Mouse (Mus musculus): ENCODE results near the gene Itga11. TPM values are rescaled to one million over a fixed set of nuclear protein-coding genes. Genes with fewer than 3 reads are reported as not detected.

The Itga11 gene
- polyA plus RNA-seq, 1 experiment from 2014 or later = 0.29 TPM

GRCm38 (mm10) chr9:62722716-62723115, 45.1 kb downstream of the Itga11 start:
- 58% methylated on average over 6 of the region's 6 CpGs for WGBS
- TF ChIP-seq EP300 (optimal IDR thresholded peaks at IDR 0.05) (no peak), CTCF (IDR thresholded peaks at IDR 0.05; ENCODE audit: low read depth) (no peak)
- ATAC-seq (ENCODE audit: low FRiP score, low TSS enrichment) = no peak

GRCm38 (mm10) chr9:62724175-62724574, 46.5 kb downstream of the Itga11 start:
- 89% methylated on average over 9 of the region's 9 CpGs for WGBS
- Histone ChIP-seq H3K9me3 (ENCODE audit: control insufficient read depth, low read length) (no peaks in the 10 kb centered on the region), H3K4me3 (ENCODE audit: low read depth, low read length) (no peak overlapping the region), H3K36me3 (ENCODE audit: control insufficient read depth, insufficient read depth, low read length) (no peaks in the 10 kb centered on the region), H3K27me3 (ENCODE audit: control insufficient read depth, insufficient read depth, low read length) (no peaks in the 10 kb centered on the region), H3K9ac (ENCODE audit: low read length) (no peak overlapping the region), H3K27ac (replicated peaks) (no peak overlapping the region), H3K4me2 (replicated peaks; ENCODE audit: low read depth) (no peak overlapping the region), H3K4me1 (replicated peaks; ENCODE audit: control insufficient read depth, insufficient read depth) (no peaks in the 10 kb centered on the region)
- TF ChIP-seq CTCF (IDR thresholded peaks at IDR 0.05; ENCODE audit: low read depth) (no peak), EP300 (optimal IDR thresholded peaks at IDR 0.05) (no peak)
- ATAC-seq (ENCODE audit: low FRiP score, low TSS enrichment) = no peak
- DNase-seq (ENCODE audit: low spot score) = no peak

More at GRCm38 (mm10) chr9:62722716-62723115, 45.1 kb downstream of the Itga11 start:
- Histone ChIP-seq H3K27ac (replicated peaks) (no peak overlapping the region), H3K27me3 (ENCODE audit: control insufficient read depth, insufficient read depth, low read length) (no peaks in the 10 kb centered on the region), H3K4me1 (replicated peaks; ENCODE audit: control insufficient read depth, insufficient read depth) (no peaks in the 10 kb centered on the region), H3K9ac (ENCODE audit: low read length) (no peak overlapping the region), H3K36me3 (ENCODE audit: control insufficient read depth, insufficient read depth, low read length) (no peaks in the 10 kb centered on the region), H3K4me2 (replicated peaks; ENCODE audit: low read depth) (no peak overlapping the region), H3K9me3 (ENCODE audit: control insufficient read depth, low read length) (no peaks in the 10 kb centered on the region), H3K4me3 (ENCODE audit: low read depth, low read length) (no peak overlapping the region)
- no peak for DNase-seq (ENCODE audit: low spot score)

DNA sequence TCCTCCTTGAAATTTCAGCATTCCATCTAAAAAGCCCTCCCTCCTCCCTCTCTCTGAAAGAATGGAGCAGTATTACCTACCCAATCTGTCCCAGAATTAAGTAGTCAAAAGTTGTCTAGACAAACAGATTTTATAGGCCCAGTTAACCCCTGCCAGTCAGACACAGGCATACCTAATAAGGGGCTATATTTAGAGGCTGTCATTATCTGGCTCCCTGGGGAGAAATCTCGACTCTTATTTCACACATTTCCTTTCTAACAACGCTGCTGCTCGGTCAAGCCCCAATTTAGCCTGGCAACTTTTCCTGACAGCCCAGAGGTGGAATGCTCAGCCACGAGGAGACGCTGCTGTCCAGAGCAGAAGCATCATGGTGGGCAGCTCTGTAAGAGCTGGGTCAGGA, 47.6 kb downstream of the Itga11 start:
- Histone ChIP-seq H3K4me3 (ENCODE audit: low read depth, low read length) (no peak overlapping the region), H3K9me3 (ENCODE audit: control insufficient read depth, low read length) (no peaks in the 10 kb centered on the region), H3K4me2 (replicated peaks; ENCODE audit: low read depth) (no peak overlapping the region), H3K9ac (ENCODE audit: low read length) (no peak overlapping the region), H3K36me3 (ENCODE audit: control insufficient read depth, insufficient read depth, low read length) (no peaks in the 10 kb centered on the region), H3K4me1 (replicated peaks; ENCODE audit: control insufficient read depth, insufficient read depth) (no peaks in the 10 kb centered on the region), H3K27ac (replicated peaks) (no peak overlapping the region), H3K27me3 (ENCODE audit: control insufficient read depth, insufficient read depth, low read length) (no peaks in the 10 kb centered on the region)
- TF ChIP-seq CTCF (IDR thresholded peaks at IDR 0.05; ENCODE audit: low read depth) (no peak), EP300 (optimal IDR thresholded peaks at IDR 0.05) (no peak)
- 27% methylated on average over 5 of the region's 5 CpGs for WGBS
- no peak for ATAC-seq (ENCODE audit: low FRiP score, low TSS enrichment)
- no peak for DNase-seq (ENCODE audit: low spot score)

DNA sequence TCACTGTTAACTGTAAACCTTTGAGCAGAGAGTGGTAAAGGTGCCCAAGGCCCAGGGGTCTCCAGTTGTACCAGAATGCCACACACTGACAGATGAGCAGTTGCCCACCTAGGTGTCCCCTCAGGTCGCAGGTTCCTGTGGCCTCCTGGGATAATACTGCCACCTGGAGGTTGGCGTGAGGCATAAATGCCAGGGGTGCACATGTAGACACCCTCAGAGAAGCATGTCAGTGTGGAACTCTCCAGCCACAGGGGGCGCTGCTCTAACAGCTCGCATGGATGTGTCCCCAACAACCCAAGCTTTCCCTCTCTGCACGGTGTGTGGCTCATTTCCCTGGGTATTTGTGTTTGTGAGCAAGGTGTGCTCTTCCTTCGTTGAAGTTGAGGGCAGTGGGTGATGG, 48.8 kb downstream of the Itga11 start:
- no peak overlapping the region for H3K27ac ChIP-seq (replicated peaks)
- ATAC-seq (ENCODE audit: low FRiP score, low TSS enrichment) (no peak), DNase-seq (ENCODE audit: low spot score) (peak; percentile 26)
- WGBS = 63% methylated on average over 6 of the region's 6 CpGs
- H3K4me2 ChIP-seq (replicated peaks; ENCODE audit: low read depth) = no peak overlapping the region
- TF ChIP-seq EP300 (optimal IDR thresholded peaks at IDR 0.05) (no peak), CTCF (IDR thresholded peaks at IDR 0.05; ENCODE audit: low read depth) (peak; percentile 64)
- H3K9ac ChIP-seq (ENCODE audit: low read length) = no peak overlapping the region
- no peaks in the 10 kb centered on the region for H3K36me3 ChIP-seq (ENCODE audit: control insufficient read depth, insufficient read depth, low read length)
- no peaks in the 10 kb centered on the region for H3K4me1 ChIP-seq (replicated peaks; ENCODE audit: control insufficient read depth, insufficient read depth)
- H3K27me3 ChIP-seq (ENCODE audit: control insufficient read depth, insufficient read depth, low read length) = no peaks in the 10 kb centered on the region
- no peak overlapping the region for H3K4me3 ChIP-seq (ENCODE audit: low read depth, low read length)
- H3K9me3 ChIP-seq (ENCODE audit: control insufficient read depth, low read length) = no peaks in the 10 kb centered on the region

DNA sequence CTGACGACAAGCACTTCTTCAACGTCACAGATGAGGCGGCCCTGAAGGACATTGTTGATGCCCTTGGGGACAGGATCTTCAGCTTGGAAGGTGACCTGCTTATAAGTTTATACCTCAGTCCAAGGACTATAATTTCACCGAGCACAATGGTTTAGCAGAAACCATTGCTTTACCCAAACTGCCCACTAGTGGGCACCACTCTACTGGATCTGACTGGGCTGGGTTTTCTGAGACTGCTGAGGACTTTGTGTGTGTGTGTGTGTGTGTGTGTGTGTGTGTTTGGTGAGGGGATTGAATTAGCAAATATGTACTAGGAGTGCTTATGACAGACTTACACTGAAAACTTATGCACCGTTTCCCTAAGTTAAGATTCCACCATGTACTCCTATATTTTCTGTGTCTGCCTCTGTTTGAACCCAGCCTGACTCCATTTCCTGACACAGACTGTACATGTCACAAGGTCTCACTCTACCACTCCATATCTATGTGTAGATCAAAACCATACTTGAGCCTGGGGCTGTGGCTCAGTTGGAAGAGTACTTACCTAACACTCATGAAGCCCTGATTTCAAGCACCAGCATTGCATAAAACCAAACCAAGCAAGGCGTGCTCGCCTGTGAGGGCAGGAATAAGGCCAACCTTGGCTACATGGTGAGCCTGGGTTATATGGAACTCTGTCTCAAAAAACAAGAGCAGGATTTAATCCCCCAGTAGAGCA, 67.1 kb downstream of the Itga11 start:
- Histone ChIP-seq H3K9ac (ENCODE audit: low read length) (no peak overlapping the region), H3K27ac (replicated peaks) (no peak overlapping the region), H3K36me3 (ENCODE audit: control insufficient read depth, insufficient read depth, low read length) (no peaks in the 10 kb centered on the region), H3K27me3 (ENCODE audit: control insufficient read depth, insufficient read depth, low read length) (no peaks in the 10 kb centered on the region), H3K4me2 (replicated peaks; ENCODE audit: low read depth) (no peak overlapping the region), H3K9me3 (ENCODE audit: control insufficient read depth, low read length) (no peaks in the 10 kb centered on the region), H3K4me3 (ENCODE audit: low read depth, low read length) (no peak overlapping the region), H3K4me1 (replicated peaks; ENCODE audit: control insufficient read depth, insufficient read depth) (no peaks in the 10 kb centered on the region)
- 60% methylated on average over 7 of the region's 7 CpGs for WGBS
- no peak for TF ChIP-seq EP300 (optimal IDR thresholded peaks at IDR 0.05)
- peak; percentile 90 for TF ChIP-seq CTCF (IDR thresholded peaks at IDR 0.05; ENCODE audit: low read depth)
- DNase-seq (ENCODE audit: low spot score) (peak; percentile 74), ATAC-seq (ENCODE audit: low FRiP score, low TSS enrichment) (no peak)

GRCm38 (mm10) chr9:62746646-62747045, 69.0 kb downstream of the Itga11 start:
- WGBS = 48% methylated on average over 6 of the region's 6 CpGs
- no peaks in the 10 kb centered on the region for H3K4me1 ChIP-seq (replicated peaks; ENCODE audit: control insufficient read depth, insufficient read depth)
- H3K4me3 ChIP-seq (ENCODE audit: low read depth, low read length) = no peak overlapping the region
- H3K9ac ChIP-seq (ENCODE audit: low read length) = no peak overlapping the region
- no peaks in the 10 kb centered on the region for H3K36me3 ChIP-seq (ENCODE audit: control insufficient read depth, insufficient read depth, low read length)
- H3K4me2 ChIP-seq (replicated peaks; ENCODE audit: low read depth) = no peak overlapping the region
- no peaks in the 10 kb centered on the region for H3K27me3 ChIP-seq (ENCODE audit: control insufficient read depth, insufficient read depth, low read length)
- TF ChIP-seq CTCF (IDR thresholded peaks at IDR 0.05; ENCODE audit: low read depth) (no peak), EP300 (optimal IDR thresholded peaks at IDR 0.05) (no peak)
- 0 out of 2 replicates have a peak, but pooled peaks have one; percentile 22 for ATAC-seq (ENCODE audit: low FRiP score, low TSS enrichment)
- DNase-seq (ENCODE audit: low spot score) = no peak
- 0 out of 2 replicates have a peak overlapping the region, but pooled peaks have one; percentile 35 for H3K27ac ChIP-seq (replicated peaks)
- H3K9me3 ChIP-seq (ENCODE audit: control insufficient read depth, low read length) = no peaks in the 10 kb centered on the region
